Mouse (Mus musculus): Measurements from ENCODE around the gene Cul1. TPM values are rescaled to one million over a fixed set of nuclear protein-coding genes. Genes with fewer than 3 reads are reported as not detected.

Gene Cul1
- polyA plus RNA-seq, 1 experiment from 2014 or later: 137 TPM

- H3K4me1 ChIP-seq: peaks cover 25% of the 10 kb centered on the region
- H3K27me3 ChIP-seq: no peaks in the 10 kb centered on the region
- H3K9me3 ChIP-seq: no peaks in the 10 kb centered on the region
- H3K9ac ChIP-seq: peak overlapping the region; percentile 99
- peak; percentile 68 for ATAC-seq (ENCODE audit: insufficient number of reproducible peaks, insufficient read depth, low FRiP score, low TSS enrichment, low read depth)
- peak overlapping the region; percentile 96 for H3K4me3 ChIP-seq
- H3K36me3 ChIP-seq: no peaks in the 10 kb centered on the region
- H3K4me2 ChIP-seq: peak overlapping the region; percentile 79
- WGBS: under 1% methylated on average over 42 of the region's 42 CpGs
- peak overlapping the region; percentile 98 for H3K27ac ChIP-seq
These were observed 428 bp downstream of the Cul1 start for GRCm38 (mm10) chr6:47453522-47454130.

- Histone ChIP-seq H3K27ac (peak overlapping the region; percentile 98), H3K4me2 (peak overlapping the region; percentile 79), H3K4me1 (peaks cover 25% of the 10 kb centered on the region), H3K27me3 (no peaks in the 10 kb centered on the region), H3K4me3 (peak overlapping the region; percentile 96), H3K9ac (peak overlapping the region; percentile 99), H3K36me3 (no peaks in the 10 kb centered on the region), H3K9me3 (no peaks in the 10 kb centered on the region)
- ATAC-seq (ENCODE audit: insufficient number of reproducible peaks, insufficient read depth, low FRiP score, low TSS enrichment, low read depth): peak; percentile 78
- WGBS: 1% methylated on average over 27 of the region's 72 CpGs
These were observed 955 bp downstream of the Cul1 start for GRCm38 (mm10) chr6:47454131-47454574.

- Histone ChIP-seq H3K36me3 (no peaks in the 10 kb centered on the region), H3K9ac (peak overlapping the region; percentile 99), H3K9me3 (no peaks in the 10 kb centered on the region), H3K4me1 (peaks cover 25% of the 10 kb centered on the region), H3K27ac (peak overlapping the region; percentile 98), H3K27me3 (no peaks in the 10 kb centered on the region), H3K4me2 (peak overlapping the region; percentile 79), H3K4me3 (peak overlapping the region; percentile 96)
- peak; percentile 78 for ATAC-seq (ENCODE audit: insufficient number of reproducible peaks, insufficient read depth, low FRiP score, low TSS enrichment, low read depth)
- under 1% methylated on average over 79 of the region's 79 CpGs for WGBS
These were observed 1.7 kb downstream of the Cul1 start for GRCm38 (mm10) chr6:47454575-47455571.

- Histone ChIP-seq H3K36me3 (no peaks in the 10 kb centered on the region), H3K9me3 (no peaks in the 10 kb centered on the region), H3K4me2 (peak overlapping the region; percentile 79), H3K27me3 (no peaks in the 10 kb centered on the region), H3K27ac (no peak overlapping the region), H3K4me3 (peak overlapping the region; percentile 96), H3K9ac (peak overlapping the region; percentile 99; the same call in 1 of the 2 replicates), H3K4me1 (peaks cover 25% of the 10 kb centered on the region)
- WGBS: 78% methylated on average over 1 of the region's 1 CpGs
- ATAC-seq (ENCODE audit: insufficient number of reproducible peaks, insufficient read depth, low FRiP score, low TSS enrichment, low read depth): no peak
These were observed 2.6 kb downstream of the Cul1 start for GRCm38 (mm10) chr6:47455843-47456242.

- H3K27me3 ChIP-seq: no peaks in the 10 kb centered on the region
- ATAC-seq (ENCODE audit: insufficient number of reproducible peaks, insufficient read depth, low FRiP score, low TSS enrichment, low read depth): no peak
- H3K9me3 ChIP-seq: no peaks in the 10 kb centered on the region
- H3K9ac ChIP-seq: no peak overlapping the region
- no peaks in the 10 kb centered on the region for H3K36me3 ChIP-seq
- no peak overlapping the region for H3K27ac ChIP-seq
- H3K4me3 ChIP-seq: no peak overlapping the region
- no peak overlapping the region for H3K4me2 ChIP-seq
- WGBS: 61% methylated on average over 2 of the region's 2 CpGs
- H3K4me1 ChIP-seq: peaks cover 25% of the 10 kb centered on the region
These were observed 3.7 kb downstream of the Cul1 start for GRCm38 (mm10) chr6:47456853-47457252.

GRCm38 (mm10) chr6:47465400-47465799 lies 12.2 kb downstream of the Cul1 start:
- no peak overlapping the region for H3K9ac ChIP-seq
- H3K4me3 ChIP-seq: no peak overlapping the region
- H3K9me3 ChIP-seq: 0 out of 2 replicates have a peak, but pooled peaks cover 5% of the 10 kb centered on the region
- H3K27ac ChIP-seq: no peak overlapping the region
- H3K36me3 ChIP-seq: 0 out of 2 replicates have a peak, but pooled peaks cover 2% of the 10 kb centered on the region
- H3K27me3 ChIP-seq: no peaks in the 10 kb centered on the region
- ATAC-seq (ENCODE audit: insufficient number of reproducible peaks, insufficient read depth, low FRiP score, low TSS enrichment, low read depth): no peak
- H3K4me2 ChIP-seq: no peak overlapping the region
- WGBS: 66% methylated on average over 2 of the region's 2 CpGs
- H3K4me1 ChIP-seq: no peaks in the 10 kb centered on the region

GRCm38 (mm10) chr6:47466488-47466887 lies 13.3 kb downstream of the Cul1 start:
- no peaks in the 10 kb centered on the region for H3K4me1 ChIP-seq
- H3K9me3 ChIP-seq: 0 out of 2 replicates have a peak, but pooled peaks cover 5% of the 10 kb centered on the region
- no peak overlapping the region for H3K4me2 ChIP-seq
- no peak overlapping the region for H3K4me3 ChIP-seq
- 0 out of 2 replicates have a peak, but pooled peaks cover 2% of the 10 kb centered on the region for H3K36me3 ChIP-seq
- H3K27ac ChIP-seq: no peak overlapping the region
- H3K9ac ChIP-seq: no peak overlapping the region
- WGBS: 92% methylated on average over 2 of the region's 2 CpGs
- no peak for ATAC-seq (ENCODE audit: insufficient number of reproducible peaks, insufficient read depth, low FRiP score, low TSS enrichment, low read depth)
- H3K27me3 ChIP-seq: no peaks in the 10 kb centered on the region

- Histone ChIP-seq H3K27me3 (no peaks in the 10 kb centered on the region), H3K27ac (no peak overlapping the region), H3K36me3 (0 out of 2 replicates have a peak, but pooled peaks cover 2% of the 10 kb centered on the region), H3K9ac (no peak overlapping the region), H3K4me2 (no peak overlapping the region), H3K4me3 (no peak overlapping the region), H3K4me1 (no peaks in the 10 kb centered on the region), H3K9me3 (0 out of 2 replicates have a peak, but pooled peaks cover 5% of the 10 kb centered on the region)
- ATAC-seq (ENCODE audit: insufficient number of reproducible peaks, insufficient read depth, low FRiP score, low TSS enrichment, low read depth): no peak
These were observed 13.9 kb downstream of the Cul1 start for GRCm38 (mm10) chr6:47467058-47467457.

- 0 out of 2 replicates have a peak, but pooled peaks cover 5% of the 10 kb centered on the region for H3K9me3 ChIP-seq
These were observed 16.6 kb downstream of the Cul1 start for GRCm38 (mm10) chr6:47469760-47470159.

GRCm38 (mm10) chr6:47472444-47472843 lies 19.2 kb downstream of the Cul1 start:
- Histone ChIP-seq H3K4me1 (no peaks in the 10 kb centered on the region), H3K9ac (no peak overlapping the region), H3K36me3 (peaks cover 2% of the 10 kb centered on the region; the same call in 1 of the 2 replicates), H3K4me2 (no peak overlapping the region), H3K9me3 (0 out of 2 replicates have a peak, but pooled peaks cover 5% of the 10 kb centered on the region), H3K27ac (no peak overlapping the region), H3K4me3 (no peak overlapping the region), H3K27me3 (no peaks in the 10 kb centered on the region)
- ATAC-seq (ENCODE audit: insufficient number of reproducible peaks, insufficient read depth, low FRiP score, low TSS enrichment, low read depth): no peak

More at GRCm38 (mm10) chr6:47469760-47470159, 16.6 kb downstream of the Cul1 start:
- no peaks in the 10 kb centered on the region for H3K4me1 ChIP-seq
- H3K27me3 ChIP-seq: no peaks in the 10 kb centered on the region
- H3K27ac ChIP-seq: no peak overlapping the region
- no peak overlapping the region for H3K9ac ChIP-seq
- ATAC-seq (ENCODE audit: insufficient number of reproducible peaks, insufficient read depth, low FRiP score, low TSS enrichment, low read depth): no peak
- H3K36me3 ChIP-seq: peaks cover 2% of the 10 kb centered on the region; the same call in 1 of the 2 replicates
- no peak overlapping the region for H3K4me2 ChIP-seq
- no peak overlapping the region for H3K4me3 ChIP-seq

- H3K9me3 ChIP-seq: peaks cover 5% of the 10 kb centered on the region; the same call in 1 of the 2 replicates
- H3K4me3 ChIP-seq: no peak overlapping the region
- 89% methylated on average over 1 of the region's 1 CpGs for WGBS
- no peak overlapping the region for H3K27ac ChIP-seq
- no peaks in the 10 kb centered on the region for H3K4me1 ChIP-seq
- no peak overlapping the region for H3K9ac ChIP-seq
- no peak for ATAC-seq (ENCODE audit: insufficient number of reproducible peaks, insufficient read depth, low FRiP score, low TSS enrichment, low read depth)
- H3K4me2 ChIP-seq: no peak overlapping the region
- H3K27me3 ChIP-seq: no peaks in the 10 kb centered on the region
- H3K36me3 ChIP-seq: peaks cover 15% of the 10 kb centered on the region
These were observed 28.8 kb downstream of the Cul1 start for GRCm38 (mm10) chr6:47482027-47482426.
